Mouse (Mus musculus): ENCODE results near the gene Nbdy. TPM values are rescaled to one million over a fixed set of nuclear protein-coding genes. Genes with fewer than 3 reads are reported as not detected.

Nbdy gene
- 65.2 and 68.5 TPM in 2 replicates for polyA plus RNA-seq (2016; fragmentation: Nextera tagmentation; extraction: Ambion mirVana)

DNA sequence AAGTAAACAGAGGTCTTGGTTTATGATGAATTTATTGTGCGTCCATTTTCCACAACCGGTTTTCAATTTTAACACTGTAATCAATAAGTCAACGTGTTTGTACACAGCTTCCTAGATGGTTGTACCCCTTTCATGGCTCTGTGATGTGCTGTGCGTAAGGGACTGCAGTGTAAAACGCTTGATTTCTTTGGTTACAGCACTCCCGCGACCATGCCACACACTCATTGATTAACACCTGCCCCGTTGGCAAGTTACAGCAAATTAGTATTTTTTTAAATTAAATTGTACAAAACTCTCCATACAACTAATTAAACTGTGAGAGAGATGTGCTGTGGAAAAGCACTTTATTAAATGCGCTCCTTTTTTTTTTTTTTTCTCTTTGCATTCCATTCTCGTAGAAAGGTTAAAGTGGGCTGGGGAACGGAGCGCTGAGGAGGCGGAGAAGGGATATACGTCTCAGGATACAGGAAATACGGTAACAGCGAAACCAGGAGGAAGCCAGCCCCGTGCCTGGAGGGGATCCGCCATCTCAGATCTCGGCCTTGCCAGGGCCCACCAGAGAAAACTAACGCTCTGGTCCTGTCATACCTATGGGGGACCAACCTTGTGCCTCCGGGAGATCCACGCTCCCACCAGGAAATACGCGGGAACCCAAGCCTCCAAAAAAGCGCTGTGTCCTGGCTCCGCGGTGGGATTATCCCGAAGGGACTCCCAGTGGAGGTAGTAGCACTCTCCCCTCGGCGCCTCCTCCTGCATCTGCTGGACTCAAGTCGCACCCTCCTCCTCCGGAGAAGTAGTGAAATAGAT lies at the start of gene Nbdy:
Nbdy (plus strand) TSS at position 481 of the 807 bp plus-strand sequence.
- 16% methylated on average over 32 of the region's 32 CpGs for WGBS
- 0 out of 2 replicates have a peak, but pooled peaks cover 6% of the 10 kb centered on the region for H3K27me3 ChIP-seq (ENCODE audit: low read depth, poor library complexity, severe bottlenecking)
- DNase-seq (ENCODE audit: low spot score): peak; percentile 68
- H3K4me3 ChIP-seq: peak within 1 kb of the TSS; percentile 61
- peaks cover 8% of the 10 kb centered on the region; the same call in 1 of the 2 replicates for H3K4me1 ChIP-seq
- H3K9me3 ChIP-seq (replicated peaks): no peaks in the 10 kb centered on the region
- peak within 1 kb of the TSS; percentile 89 for H3K27ac ChIP-seq (replicated peaks)
- peaks cover 9% of the 10 kb centered on the region; the same call in 1 of the 2 replicates for H3K36me3 ChIP-seq

DNA sequence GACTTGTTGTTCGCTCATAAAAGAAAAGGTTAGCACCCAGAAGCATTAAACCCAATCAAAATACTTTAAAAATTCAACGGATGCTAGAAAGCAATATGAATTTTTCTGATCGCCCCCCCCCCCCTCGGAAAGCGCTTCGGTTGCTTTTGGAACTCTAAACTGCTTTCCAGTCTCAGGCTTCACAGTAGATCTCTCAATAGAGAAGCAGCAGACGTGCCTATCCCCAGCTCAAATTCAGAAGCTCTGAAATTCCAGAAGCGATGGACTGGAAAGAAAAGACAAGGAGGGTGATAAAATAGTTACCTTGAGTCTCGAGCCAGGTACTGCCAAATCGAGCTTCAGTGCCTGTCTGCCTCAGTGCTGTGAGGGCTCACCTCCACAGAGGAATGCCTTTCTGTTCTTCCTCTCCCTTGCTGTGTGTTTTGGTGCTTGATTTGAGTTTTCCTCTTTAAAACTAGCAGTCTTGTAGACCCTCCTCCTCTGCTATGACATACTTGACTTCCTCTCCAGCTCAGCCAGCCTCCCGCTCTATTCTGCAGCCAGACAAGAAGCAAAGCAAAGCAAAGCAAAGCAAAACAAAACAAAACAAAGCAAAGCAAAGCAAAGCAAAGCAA lies 27.5 kb upstream of the Nbdy start, which contains the start of gene Kctd12b:
Kctd12b (minus strand) TSS at position 610 of the 614 bp plus-strand sequence.
- H3K4me1 ChIP-seq: peaks cover 18% of the 10 kb centered on the region
- H3K36me3 ChIP-seq: no peaks in the 10 kb centered on the region
- DNase-seq (ENCODE audit: low spot score): peak; percentile 20
- peak within 1 kb of the TSS; percentile 47 for H3K4me3 ChIP-seq
- H3K9me3 ChIP-seq (replicated peaks): no peaks in the 10 kb centered on the region
- peak within 1 kb of the TSS; percentile 79 for H3K27ac ChIP-seq (replicated peaks)
- peaks cover 17% of the 10 kb centered on the region; the same call in 1 of the 2 replicates for H3K27me3 ChIP-seq (ENCODE audit: low read depth, poor library complexity, severe bottlenecking)
- 24% methylated on average over 11 of the region's 11 CpGs for WGBS

DNA sequence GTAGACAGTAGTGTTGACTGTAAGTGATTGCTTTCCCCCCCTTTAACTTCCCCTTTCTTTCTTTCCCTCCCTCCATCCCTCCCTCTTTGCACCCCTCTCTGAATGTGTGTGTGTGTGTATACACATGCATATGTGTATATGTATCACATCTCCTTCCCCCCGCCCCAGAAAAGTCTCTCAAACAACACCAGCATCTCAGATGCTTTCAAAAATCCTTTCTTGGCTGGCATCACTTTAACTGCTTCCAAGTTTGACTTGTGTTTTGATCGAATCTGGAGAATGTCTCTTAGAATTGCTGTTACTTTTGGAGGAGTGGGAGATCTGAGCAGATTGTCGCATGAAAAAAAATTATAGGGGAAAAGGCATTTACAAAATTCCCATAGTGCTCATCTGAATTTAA lies 22.9 kb upstream of the Nbdy start:
- Histone ChIP-seq H3K9me3 (replicated peaks) (no peaks in the 10 kb centered on the region), H3K4me3 (no peak overlapping the region), H3K36me3 (no peaks in the 10 kb centered on the region), H3K27me3 (ENCODE audit: low read depth, poor library complexity, severe bottlenecking) (peaks cover 7% of the 10 kb centered on the region; the same call in 1 of the 2 replicates), H3K4me1 (peaks cover 6% of the 10 kb centered on the region), H3K27ac (replicated peaks) (no peak overlapping the region)
- DNase-seq (ENCODE audit: low spot score): no peak
- WGBS: 87% methylated on average over 3 of the region's 3 CpGs

DNA sequence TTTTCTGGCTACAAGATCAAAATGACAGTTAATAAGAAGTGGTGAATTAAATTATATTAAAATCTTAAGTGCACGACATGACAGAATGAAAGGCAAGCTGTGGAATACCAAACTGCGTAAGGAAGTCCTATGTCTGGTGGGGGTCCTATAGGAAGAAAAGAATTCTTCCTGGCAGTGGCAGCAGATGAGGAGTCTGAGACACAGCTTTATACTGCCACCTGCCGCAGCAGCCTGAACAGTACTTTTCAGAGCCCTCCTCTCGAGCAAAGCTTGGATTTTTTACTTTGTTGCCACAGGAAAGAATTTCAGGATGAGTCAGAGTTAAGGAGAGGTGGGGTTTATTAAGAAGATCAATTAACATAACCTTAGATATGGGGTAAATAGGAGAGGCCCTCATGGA lies 15.7 kb upstream of the Nbdy start:
- Histone ChIP-seq H3K36me3 (no peaks in the 10 kb centered on the region), H3K9me3 (replicated peaks) (no peaks in the 10 kb centered on the region), H3K4me1 (no peaks in the 10 kb centered on the region), H3K4me3 (no peak overlapping the region), H3K27ac (replicated peaks) (no peak overlapping the region), H3K27me3 (ENCODE audit: low read depth, poor library complexity, severe bottlenecking) (peaks cover 19% of the 10 kb centered on the region; the same call in 1 of the 2 replicates)
- DNase-seq (ENCODE audit: low spot score): no peak
- WGBS: 27% methylated on average over 4 of the region's 4 CpGs

DNA sequence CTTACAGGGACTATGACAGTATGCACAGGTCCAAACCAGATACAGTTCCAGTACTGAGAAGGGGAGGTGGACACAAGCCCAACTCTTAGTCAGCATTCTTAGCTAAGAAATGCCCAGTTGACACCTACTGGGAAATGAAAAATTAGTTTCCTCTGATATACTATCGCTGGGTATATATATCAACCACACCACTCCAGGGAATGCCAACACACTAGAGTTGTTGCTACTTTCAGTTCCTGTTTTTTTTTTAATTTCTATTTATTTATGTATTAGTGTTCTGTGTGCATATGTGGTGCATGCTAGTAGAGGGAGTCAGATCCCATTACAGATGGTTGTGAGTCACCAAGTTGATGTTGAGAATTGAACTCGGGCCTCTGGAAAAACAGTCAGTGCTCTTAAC lies 6.7 kb upstream of the Nbdy start:
- 89% methylated on average over 2 of the region's 2 CpGs for WGBS
- H3K4me3 ChIP-seq: no peak overlapping the region
- peaks cover 12% of the 10 kb centered on the region for H3K27me3 ChIP-seq (ENCODE audit: low read depth, poor library complexity, severe bottlenecking)
- H3K9me3 ChIP-seq (replicated peaks): no peaks in the 10 kb centered on the region
- no peak overlapping the region for H3K27ac ChIP-seq (replicated peaks)
- H3K36me3 ChIP-seq: no peaks in the 10 kb centered on the region
- DNase-seq (ENCODE audit: low spot score): no peak
- no peaks in the 10 kb centered on the region for H3K4me1 ChIP-seq

DNA sequence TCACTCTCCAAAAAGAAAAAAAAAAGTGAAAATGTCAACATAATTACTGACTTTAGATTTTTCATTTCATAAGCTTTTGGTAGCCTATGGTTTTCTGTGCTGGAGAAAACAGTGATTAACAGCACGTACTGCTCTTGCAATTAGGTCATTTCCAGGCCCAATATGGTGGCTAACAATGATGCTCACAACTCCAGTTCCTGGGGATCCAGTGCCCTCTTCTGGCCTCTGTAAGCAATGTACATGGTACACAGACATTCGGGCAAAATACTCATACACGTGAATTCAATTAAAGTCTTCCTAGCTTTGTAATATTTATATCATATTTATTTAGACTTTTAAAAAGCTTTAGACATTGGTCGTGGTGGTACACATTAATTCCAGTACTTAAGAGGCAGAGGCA lies 3.8 kb upstream of the Nbdy start:
- DNase-seq (ENCODE audit: low spot score): peak; percentile 13
- no peak overlapping the region for H3K27ac ChIP-seq (replicated peaks)

DNA sequence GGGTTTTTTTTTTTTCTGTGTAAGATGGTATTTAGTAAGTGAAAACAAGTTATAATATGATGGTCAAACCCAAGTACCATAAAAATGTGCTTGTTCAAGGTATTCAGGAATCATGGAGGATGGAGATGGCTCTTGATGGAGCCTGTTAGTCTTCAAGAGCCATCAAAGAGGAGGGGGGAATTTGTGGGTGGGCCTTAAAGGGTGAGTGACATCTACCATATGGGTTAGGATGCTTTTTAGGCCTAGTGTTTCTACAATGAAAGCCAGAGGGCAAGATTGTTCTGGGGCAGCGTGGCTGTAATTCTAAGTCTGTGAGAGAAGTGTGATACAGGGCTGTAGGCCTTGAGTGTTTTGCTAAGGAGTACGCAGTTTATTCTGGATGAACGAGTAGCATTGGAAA lies 1.0 kb downstream of the Nbdy start:
- Histone ChIP-seq H3K27ac (replicated peaks) (peak overlapping the region; percentile 89), H3K27me3 (ENCODE audit: low read depth, poor library complexity, severe bottlenecking) (0 out of 2 replicates have a peak, but pooled peaks cover 6% of the 10 kb centered on the region), H3K36me3 (peaks cover 13% of the 10 kb centered on the region), H3K9me3 (replicated peaks) (no peaks in the 10 kb centered on the region), H3K4me1 (peaks cover 8% of the 10 kb centered on the region; the same call in 1 of the 2 replicates), H3K4me3 (peak overlapping the region; percentile 61)
- DNase-seq (ENCODE audit: low spot score): peak; percentile 22
- 34% methylated on average over 3 of the region's 3 CpGs for WGBS

More for the DNA sequence above, 3.8 kb upstream of the Nbdy start:
- Histone ChIP-seq H3K36me3 (no peaks in the 10 kb centered on the region), H3K4me1 (no peaks in the 10 kb centered on the region), H3K9me3 (replicated peaks) (no peaks in the 10 kb centered on the region), H3K27me3 (ENCODE audit: low read depth, poor library complexity, severe bottlenecking) (peaks cover 6% of the 10 kb centered on the region), H3K4me3 (no peak overlapping the region)
- 36% methylated on average over 4 of the region's 4 CpGs for WGBS

DNA sequence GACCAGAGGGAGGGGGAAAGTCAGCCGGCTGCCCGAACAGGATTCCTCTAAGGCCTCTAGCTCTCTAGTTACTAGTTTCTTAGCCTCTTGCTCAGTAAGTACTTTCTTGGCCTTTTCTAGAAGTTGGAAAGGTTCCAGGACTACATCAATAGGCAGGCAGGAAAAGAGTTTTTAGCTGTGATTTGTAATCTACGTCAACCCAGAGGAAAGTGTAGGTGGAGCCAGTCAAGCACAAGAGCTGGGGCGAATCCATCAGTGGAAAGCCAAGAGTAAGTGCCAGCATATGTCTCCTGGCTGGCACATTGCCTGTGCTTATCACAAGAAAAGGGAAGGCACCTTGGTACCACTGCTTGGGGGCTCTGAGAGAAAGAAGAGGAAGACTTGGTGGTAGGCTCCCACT lies 12.3 kb downstream of the Nbdy start:
- 86% methylated on average over 4 of the region's 4 CpGs for WGBS
- Histone ChIP-seq H3K9me3 (replicated peaks) (no peaks in the 10 kb centered on the region), H3K4me3 (no peak overlapping the region), H3K36me3 (peaks cover 40% of the 10 kb centered on the region), H3K27me3 (ENCODE audit: low read depth, poor library complexity, severe bottlenecking) (0 out of 2 replicates have a peak, but pooled peaks cover 6% of the 10 kb centered on the region), H3K4me1 (no peaks in the 10 kb centered on the region), H3K27ac (replicated peaks) (no peak overlapping the region)
- no peak for DNase-seq (ENCODE audit: low spot score)

DNA sequence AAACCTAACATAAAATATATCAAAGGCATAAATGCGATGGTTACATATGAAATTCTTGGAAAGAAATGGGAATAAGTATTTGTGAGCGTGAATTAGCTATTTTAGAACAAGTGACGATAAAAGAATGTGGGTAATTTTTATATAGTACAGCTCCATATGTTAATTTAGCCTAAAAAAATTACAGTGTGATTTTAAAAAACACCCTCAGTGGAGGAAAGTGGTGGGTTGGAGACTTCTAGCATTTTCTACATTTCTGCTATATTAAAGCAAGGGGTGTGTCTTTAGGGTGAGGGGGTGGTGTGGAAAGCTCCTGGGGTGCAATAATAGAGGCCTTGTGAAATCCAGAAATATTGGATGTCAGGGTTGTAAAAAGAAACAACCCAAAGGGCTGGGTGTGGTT lies 19.1 kb downstream of the Nbdy start:
- Histone ChIP-seq H3K4me1 (no peaks in the 10 kb centered on the region), H3K9me3 (replicated peaks) (no peaks in the 10 kb centered on the region), H3K36me3 (peaks cover 3% of the 10 kb centered on the region; the same call in 1 of the 2 replicates), H3K27me3 (ENCODE audit: low read depth, poor library complexity, severe bottlenecking) (no peaks in the 10 kb centered on the region), H3K4me3 (no peak overlapping the region), H3K27ac (replicated peaks) (no peak overlapping the region)
- 89% methylated on average over 3 of the region's 3 CpGs for WGBS
- DNase-seq (ENCODE audit: low spot score): no peak

DNA sequence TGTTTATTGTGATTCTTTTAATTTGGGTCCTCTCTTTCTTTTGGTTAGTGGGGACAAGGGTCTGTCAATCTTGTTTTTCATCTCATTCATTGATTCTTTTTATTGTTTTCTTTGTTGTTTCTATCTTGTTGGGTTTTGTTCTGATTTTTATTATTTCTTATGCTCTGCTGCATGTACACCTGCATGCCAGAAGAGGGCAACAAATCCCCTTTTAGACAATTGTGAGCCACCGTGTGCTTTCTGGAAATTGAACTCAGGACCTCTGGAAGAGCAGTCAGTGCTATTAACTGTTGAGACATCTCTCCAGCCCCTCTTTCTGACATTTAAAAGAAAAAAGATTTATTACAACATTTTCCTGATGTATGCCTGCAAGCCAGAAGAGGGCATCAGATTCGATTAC lies 25.8 kb downstream of the Nbdy start:
- DNase-seq (ENCODE audit: low spot score): no peak
- no peak overlapping the region for H3K4me3 ChIP-seq
- whole genome bisulfite sequencing: 47% methylated on average over 2 of the region's 2 CpGs

More for the DNA sequence above, 25.8 kb downstream of the Nbdy start:
- Histone ChIP-seq H3K27ac (replicated peaks) (no peak overlapping the region), H3K36me3 (no peaks in the 10 kb centered on the region), H3K27me3 (ENCODE audit: low read depth, poor library complexity, severe bottlenecking) (0 out of 2 replicates have a peak, but pooled peaks cover 5% of the 10 kb centered on the region), H3K4me1 (no peaks in the 10 kb centered on the region), H3K9me3 (replicated peaks) (no peaks in the 10 kb centered on the region)

Measured in midbrain, embryonic 10.5 days (tissue).